Mouse (Mus musculus) cerebellum, postnatal 4 days (tissue): ENCODE results near the gene Hipk1.
"Not testable (repeated sequence)": the region's sequence is repeated elsewhere in the genome, so short reads cannot be mapped to it uniquely, and the experiment has no call there.

Source experiments
- DNase-seq, 2 experiments: peaks; one replicate each; pipeline ENCODE4 v3.0.0; 2022; ENCODE audit warnings: low spot score in 2 of 2, mixed read lengths in 1 of 2

The Hipk1 gene

DNA sequence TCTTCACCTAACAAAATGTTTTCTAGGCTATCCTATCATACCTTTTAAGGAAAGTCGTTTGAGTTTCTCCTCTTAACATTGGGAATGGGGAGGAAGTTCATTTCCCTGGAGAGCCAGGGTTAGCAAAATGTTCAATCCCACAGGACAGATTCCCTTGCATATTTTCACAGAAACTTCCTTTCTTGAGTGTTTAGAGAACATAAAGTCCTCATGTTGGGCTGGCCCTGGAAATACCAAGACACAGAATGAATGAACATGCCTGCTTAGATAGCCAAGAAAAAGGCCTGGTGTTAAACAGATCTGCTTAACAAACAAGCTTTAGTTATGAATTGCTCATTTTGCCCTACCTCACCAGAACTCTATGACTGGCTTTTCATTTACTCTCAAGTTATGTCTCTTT is 1.2 kb upstream of the Hipk1 start:
- DNase-seq: no peak

DNA sequence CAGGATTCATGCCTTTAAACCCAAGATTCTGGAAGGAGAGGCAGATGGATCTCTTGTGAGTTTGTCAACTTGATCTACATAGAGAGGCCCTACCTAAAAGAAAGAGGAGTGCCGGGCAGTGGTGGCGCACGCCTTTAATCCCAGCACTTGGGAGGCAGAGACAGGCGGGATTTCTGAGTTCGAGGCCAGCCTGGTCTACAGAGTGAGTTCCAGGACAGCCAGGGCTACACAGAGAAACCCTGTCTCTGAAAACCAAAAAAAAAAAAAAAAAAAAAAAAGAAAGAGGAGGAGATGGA is 696 bp upstream of the Hipk1 start:
- not testable (repeated sequence) for DNase-seq

DNA sequence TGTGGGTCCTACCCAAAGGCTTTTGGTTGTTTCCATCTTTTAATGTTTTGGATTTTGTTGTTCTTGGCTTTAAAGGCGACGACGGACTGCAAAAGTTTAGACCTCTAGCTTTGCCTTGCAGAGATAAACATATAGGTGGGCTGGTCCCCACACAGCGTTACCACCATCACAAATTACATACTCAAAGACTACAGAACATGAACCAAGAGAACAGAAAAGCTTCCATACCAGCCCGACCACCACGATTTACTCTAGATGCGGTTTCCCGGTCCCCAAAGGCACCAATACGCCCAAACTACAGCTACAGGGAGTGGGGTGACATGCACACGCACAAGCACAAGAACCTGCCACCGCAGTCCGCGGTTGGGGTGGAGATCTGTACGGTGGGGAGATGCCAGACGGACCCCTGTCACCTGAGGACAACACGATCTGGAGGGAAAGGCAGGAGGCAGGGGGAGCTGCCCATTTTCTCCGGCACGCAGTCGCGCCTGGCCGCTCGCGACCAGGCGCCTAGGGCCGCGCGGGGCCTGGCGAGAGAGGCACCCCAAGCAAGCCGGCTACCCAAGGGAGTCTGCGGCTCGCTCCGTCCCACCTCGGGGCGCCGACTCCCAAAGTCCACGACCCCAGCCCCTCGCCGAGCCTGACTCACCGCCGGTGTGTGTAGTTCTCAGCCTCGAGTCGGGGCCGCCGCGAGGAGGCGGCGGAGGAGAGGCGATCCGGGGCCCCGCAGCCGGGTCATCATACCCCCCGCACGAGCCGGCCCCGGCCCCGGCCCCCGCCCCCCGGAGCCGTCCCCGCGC is 817 bp downstream of the Hipk1 start:
- DNase-seq: no peak

DNA sequence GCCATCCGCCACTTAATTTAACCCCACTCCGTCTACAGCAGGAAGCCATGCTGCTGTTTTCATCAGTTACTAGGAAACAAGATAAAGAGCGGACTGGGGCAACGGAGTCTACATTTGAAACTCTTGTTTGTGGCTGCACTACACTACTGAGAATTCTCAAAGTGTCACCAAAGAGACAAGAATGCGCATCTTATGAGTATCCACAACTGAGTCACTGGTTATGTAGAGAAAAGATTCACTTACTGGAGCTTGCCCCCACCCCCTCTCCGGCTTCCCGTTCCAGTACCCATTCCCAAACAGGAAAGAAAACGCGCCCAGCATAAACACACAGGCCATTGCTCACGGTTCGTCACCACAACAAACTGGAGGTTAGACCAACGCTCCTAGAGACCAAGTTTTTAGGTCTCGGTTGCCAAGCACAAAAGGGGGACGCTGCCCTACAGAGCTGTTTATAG is 1.4 kb downstream of the Hipk1 start:
- DNase-seq: peak in 1 of 2 experiments; percentile 20

DNA sequence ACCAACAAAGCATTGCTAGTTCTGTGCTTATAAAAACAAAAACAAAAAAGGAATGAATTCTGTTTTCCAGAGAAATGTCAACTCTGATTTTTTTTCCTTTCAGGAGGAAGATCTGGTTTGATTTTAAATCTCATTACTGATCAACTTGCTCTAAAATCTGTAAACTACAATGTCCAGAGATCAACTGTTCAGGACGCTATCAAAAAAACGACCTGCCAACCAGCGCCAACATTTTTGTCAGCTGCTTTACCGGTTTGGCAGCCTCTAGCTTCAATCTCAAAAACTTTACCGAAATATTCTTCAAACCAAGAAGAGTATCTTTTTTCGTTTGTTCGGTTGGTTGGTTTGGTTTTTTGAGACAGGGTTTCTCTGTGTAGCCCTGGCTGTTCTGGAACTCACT is 2.3 kb downstream of the Hipk1 start:
- DNase-seq: no peak

DNA sequence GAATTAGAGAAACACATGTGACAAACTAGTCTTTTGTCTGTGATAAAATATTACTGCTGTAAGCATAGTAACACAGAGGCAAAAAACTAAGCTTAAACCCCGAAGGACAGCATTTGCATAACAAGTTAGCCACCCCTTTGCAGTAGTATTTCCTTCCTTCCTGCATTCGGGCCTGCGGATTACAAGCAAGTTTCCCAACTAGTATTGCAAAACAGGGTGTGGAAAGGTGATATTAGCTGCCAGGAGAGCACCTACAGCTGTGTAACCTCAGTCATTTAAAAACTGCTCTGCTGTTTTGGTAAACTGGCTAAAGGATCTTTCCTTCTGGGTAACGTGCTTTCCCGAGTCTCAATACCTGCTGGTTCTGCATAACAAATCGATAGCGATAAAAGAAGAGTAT is 4.1 kb downstream of the Hipk1 start:
- DNase-seq: no peak

DNA sequence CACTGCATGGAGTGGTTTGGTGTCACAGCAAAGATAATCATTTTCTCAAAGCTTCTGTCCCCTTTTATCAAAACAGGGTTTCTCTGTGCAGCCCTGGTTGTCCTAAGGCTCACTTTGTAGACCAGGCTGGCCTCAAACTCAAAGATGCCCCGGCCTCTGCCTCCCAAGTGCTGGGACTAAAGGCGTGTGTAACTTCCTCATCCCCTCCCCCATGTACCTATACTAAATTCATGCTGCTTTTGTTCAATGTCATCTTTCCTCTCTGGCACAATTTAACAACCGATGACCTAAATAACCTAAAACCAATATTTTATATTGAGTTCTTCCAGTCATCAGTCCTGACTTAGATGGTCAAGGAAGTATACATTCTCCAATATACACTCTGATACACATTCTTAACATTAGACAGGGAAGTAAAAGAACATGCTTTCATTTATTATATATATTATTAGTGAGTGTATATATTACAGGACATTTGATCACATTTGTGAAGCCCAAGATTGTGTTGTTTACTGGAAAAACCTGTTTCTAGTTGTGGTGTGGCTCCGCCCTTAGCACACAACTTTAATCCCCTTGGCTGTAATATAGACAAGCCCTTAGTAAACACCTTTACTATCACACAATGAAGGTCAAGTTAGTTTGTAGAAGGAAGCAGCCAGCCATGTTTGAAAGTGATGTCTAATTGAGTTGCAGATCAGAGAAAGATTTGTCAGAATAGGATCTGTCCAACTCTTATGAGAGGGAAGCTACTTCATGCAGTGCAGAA is 8.3 kb downstream of the Hipk1 start:
- no peak for DNase-seq

DNA sequence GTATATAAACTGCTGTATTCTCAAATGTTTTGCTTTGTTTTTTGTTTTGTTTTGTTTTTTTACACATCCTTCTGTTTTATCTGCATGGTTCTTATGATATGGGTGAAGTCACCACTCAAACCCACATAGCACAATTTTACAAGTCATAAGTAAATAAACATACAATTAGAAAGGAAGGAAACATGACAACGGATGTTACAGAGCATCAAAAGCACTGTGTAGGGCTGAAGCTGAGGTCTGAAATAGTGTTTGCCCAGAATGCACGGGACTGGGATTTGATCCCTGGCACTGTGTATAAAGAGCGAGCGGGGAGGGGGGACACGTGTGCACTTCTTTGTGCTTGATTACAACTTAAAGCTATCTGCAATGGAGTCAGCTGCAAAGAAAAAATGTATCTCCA is 10.6 kb downstream of the Hipk1 start:
- DNase-seq: no peak

DNA sequence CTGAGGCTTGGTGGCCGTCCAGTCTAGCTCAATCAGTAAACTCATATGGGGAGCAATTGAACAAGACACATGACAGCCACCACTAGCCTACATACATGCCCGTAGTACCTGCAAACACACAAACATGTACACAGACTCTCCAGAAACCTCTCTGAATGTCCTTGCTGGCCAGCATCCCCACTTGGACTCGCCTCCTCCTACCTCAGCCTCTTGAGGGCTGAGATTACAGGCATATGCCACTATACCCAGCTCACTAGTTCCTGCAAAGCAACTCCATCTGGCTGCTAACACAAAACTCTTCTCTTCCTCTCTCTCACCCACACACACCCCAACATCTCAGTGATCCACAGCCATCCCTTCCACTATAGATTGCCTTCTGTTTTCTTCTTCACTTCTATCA is 11.1 kb downstream of the Hipk1 start:
- no peak for DNase-seq

DNA sequence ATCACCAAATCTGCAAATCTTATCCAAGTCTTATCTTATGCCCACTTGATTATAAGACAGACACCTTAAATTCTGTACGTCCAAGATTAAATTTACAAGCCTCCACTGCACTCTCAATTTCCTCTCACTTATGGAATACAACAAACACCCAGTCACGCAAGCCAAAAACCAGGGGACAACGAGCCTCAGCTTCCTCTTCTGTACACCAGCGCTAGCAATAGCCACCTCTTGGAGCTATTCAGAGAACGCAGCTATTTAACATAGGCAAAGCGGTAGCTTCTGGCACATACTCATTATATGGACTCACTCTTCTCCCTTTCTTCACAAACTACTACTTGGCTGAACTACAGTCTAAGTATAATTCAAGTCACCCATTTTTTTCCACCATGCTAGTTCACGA is 12.2 kb downstream of the Hipk1 start:
- no peak for DNase-seq

DNA sequence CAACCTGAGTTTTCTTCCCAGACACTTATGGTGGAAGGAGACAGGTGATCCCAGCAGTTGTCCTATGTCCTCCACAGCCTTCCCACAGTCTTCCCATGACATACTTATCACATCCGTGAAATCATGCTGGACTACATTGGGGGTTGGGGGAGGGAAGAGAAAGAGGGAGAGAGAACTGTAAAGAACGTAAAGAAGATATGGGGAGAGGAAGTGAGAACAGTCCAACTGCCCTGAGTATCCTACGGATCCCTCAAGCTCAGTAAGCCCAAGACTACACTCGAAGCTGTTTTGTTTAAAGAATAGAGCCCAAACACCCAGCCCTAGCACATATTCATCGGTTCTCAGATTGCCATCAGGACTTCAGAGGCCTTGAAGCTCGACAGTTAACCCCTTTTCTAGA is 12.7 kb downstream of the Hipk1 start:
- DNase-seq: no peak

DNA sequence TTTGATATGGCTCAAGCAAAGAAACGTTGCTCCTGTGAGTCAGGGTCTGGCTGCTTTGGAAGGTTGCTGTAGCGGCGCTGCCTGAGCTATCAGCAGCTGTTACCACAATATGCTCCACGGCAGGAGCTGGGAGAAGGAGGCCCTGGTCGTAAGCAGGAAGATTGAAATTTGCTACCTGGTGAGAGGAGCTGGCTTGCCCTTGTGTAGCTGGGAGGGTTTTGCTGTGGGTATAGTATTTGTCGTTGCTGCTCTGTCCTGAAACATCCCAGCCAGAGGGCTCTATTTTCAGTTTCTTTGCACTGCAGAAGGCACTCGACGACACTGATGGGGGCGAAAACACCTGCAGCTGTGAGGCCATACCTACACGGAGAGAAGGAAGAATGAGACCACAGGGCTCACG is 13.4 kb downstream of the Hipk1 start:
- DNase-seq: no peak

DNA sequence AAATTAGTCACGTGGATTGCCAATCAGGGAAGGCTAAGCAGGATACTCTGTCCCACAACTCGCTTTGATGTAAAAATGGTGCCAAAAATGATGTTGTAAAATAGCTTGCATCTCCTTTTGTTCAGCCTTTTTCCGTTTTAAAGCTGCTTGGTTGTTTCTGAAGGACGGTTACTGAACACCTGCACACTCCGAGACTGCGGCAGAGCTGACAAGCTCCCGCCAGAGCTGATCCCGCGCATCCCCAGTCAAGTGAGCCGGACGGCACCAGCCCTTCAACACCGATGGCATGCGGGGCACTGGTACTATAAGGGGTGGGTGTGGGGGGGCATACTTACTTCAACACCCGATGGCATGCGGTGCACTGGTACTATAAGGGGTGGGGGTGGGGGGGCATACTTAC is 17.4 kb downstream of the Hipk1 start:
- DNase-seq: no peak

DNA sequence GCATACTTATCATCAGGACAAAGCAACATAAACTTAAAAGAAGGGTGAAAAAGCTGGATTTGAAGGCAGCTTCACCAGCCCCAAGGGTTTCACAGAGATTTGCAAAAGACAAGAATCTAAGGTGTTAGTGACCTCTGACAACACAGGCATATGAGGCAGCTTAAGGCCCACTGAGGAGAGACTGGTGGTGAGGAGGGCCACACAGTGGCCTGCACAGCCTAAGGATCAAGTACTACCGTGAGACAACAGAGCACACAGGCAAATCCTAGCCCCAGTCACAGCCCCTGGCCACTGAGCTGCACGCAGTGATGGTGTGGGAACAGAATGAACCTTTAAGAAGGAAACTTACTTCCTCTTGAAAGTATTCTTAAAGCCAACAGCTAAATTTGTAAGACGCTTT is 17.9 kb downstream of the Hipk1 start:
- DNase-seq: no peak

DNA sequence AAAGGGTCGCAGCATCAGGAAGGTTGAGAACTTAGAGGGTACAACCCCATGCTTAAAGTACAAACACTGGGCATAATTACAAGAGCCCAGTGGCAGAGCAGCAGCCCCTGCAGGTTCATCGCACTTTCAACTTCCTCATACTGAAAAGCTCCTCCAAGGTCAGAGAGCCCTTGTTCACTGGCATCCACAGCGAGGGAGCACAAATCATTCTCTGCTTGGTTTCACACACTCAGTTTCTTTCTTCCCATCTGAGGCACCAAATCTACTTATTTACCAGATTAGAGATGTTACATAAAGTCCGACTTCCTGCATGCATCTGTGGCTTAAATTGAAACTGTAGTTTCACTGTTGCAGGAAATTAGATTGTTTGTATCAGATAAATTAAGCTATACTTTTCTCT is 18.5 kb downstream of the Hipk1 start:
- DNase-seq: no peak

DNA sequence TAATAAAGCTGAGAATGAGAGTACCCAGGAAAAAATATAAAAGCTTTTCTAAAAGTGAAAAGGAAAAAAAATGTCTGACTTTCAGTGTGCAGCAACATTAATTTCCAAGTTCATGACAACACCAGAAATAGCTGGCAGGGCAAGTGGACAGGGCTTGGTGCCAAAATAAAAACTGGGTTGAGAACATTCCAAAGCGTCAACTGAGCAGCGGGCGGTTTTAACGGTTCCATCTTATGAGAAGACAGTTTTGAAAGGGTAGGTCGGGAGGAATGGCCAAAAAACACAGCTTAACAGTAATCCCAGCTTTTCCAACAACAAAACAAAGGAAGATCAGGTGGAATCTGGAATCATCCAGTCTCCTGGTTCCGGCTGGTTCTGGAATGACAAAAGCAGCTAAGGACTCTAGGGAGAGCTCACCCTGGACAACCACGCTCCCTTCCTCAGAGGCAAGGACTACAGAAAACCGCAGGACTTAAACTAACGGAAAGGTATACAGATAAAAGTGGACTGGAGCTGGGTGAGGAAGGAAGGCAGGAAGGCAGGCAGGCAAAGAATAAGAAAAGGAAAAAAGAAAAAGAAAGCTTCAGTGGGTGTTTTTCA is 19.7 kb downstream of the Hipk1 start:
- peak in 1 of 2 experiments; percentile 23 for DNase-seq

DNA sequence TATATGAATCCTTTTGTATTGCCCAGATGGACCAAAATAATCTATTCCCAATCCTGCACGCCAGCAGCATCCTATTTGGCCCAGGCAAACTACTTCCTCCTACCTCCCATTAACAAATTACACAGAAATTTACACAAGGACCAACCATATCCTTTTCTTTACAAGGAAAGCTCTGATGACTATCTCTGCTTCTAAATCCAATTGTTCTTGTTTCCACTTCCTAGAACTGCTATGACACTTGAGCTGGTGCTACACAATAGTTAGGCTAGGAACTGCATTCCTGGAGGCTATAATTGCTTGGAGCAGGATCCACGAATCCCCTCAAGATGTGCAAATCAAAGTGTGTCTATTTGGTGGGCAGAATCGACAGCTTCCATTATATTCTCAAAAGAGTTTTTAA is 24.6 kb downstream of the Hipk1 start:
- no peak for DNase-seq

DNA sequence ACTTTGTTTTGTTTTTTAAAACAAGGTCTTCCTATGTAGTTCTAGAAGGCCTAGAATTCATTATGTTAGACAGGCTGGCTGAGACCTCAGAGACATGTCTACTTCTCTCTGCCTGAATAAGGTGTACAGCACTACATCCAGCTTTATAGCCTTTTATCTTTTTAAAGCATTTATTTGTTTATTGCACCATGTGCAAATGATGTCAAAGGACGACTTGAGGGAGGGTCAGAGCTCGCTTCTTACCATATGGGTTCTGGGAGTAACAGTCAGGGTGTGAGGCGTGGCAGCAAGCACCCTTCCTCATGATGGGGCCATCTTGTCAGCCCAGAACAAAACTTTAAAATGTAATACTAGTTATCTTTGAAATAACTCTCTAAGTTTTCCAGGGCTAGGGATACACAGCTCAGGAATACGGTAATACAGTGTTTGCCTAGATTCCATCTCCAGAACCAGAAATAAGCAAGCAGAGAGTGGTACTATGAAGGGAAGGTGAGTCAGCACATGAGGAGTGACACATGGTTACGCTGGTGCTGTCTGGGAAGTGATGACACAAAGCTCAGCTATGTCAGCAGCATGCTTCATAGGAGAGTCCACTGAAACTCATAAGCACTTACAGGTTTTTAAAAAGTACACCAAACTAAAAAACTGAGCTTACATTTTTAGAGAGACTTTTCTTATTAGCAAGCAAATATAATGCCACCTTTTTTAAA is 31.9 kb downstream of the Hipk1 start:
- no peak for DNase-seq

DNA sequence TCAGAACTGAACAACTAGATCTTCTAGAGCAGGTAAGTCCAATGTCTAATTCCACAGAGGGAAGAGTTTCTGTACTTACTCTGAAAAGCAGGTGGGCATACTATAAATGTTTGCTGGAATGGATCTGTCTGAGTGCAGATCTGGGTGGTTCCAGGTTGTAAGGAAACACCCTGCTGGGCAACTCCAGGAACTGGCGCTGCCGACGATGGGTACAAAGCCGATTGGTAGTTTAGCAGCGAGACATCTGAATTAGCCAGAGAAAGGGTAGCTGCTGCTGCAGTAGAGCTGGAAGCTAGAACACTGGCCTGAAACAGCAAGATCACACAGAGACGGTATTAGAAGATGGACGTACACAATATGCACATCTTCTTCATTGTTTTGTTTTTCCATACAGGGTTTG is 32.9 kb downstream of the Hipk1 start:
- no peak for DNase-seq

DNA sequence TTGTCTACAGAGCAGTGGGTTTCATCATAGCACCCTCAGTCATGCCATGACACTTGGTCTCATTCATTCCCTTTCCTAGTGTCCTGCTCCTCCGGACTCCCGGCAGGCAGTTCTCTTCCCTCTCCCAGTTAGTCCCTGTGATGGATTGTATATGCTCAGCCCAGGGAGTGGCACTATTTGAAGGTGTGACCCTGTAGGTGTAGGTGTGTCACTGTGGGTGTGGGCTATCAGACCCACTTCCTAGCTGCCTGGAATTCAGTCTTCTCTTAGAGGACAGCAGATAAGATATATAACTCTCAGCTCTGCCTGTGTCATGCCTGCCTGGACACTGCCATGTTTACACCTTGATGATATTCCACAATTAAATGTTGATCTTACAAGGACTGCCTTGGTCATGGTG is 34.4 kb downstream of the Hipk1 start:
- no peak for DNase-seq

DNA sequence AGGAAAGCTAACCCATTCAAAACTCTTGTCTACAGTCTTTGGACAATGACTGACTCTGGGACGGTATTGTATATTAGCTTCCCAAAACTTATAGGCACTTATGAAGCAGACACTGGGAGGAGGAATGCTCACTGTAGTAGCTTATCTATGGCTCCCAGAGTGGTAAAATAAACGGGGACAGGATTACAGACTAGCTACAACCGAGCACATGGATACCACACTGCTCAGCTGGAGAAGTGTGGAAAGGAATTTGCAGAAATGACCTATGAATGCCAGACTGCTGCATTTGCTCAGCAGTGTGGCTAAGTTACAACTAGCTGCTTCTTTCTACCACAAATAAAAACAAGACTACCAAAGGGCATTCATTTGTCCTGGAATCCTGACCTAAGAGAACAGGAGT is 36.0 kb downstream of the Hipk1 start:
- DNase-seq: no peak

DNA sequence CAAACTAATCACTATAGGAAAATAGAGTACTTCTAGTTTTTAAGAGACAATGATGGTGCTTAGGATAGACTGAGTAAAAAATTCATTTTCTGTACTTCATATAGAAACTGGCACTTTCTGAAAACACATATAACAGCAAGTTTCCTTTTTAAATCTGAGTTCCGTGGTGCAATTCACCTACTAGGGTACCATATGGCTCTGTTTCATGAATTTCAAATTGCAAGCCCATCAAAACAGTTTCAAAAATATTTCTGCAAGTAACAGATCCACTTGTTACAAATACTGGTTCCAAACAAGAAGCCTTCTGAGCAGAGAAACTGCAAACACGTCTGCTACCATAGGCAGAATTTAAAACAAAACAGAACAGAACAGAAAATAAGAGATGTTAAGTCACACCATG is 39.8 kb downstream of the Hipk1 start:
- no peak for DNase-seq

DNA sequence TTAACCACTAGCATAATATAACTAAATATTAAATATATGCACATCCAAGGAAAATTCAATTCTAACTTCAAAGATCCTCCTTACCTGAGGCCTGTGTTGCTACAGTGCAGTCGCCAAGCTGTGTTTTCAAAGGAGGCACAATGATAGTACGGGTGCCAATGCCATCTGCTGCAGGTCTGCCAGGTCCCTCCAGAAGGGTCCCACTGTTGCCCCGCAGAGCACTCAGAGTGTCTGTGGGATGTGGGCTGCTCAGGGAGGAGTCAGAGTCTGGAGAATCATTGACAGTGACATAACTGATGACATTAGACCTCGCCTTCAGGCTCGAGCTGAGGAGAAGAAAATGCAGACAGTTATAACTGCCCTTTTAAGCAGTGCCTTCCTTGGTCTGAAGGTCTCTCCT is 44.7 kb downstream of the Hipk1 start:
- no peak for DNase-seq
